Mouse (Mus musculus): Measurements from ENCODE around the gene Plekha1. TPM values are rescaled to one million over a fixed set of nuclear protein-coding genes. Genes with fewer than 3 reads are reported as not detected.
A peak's percentile ranks its signal among the peaks of the same experiment; 100 is the strongest.

The Plekha1 gene
- polyA plus RNA-seq, 1 experiment from 2014 or later, result 44.4 TPM

DNA sequence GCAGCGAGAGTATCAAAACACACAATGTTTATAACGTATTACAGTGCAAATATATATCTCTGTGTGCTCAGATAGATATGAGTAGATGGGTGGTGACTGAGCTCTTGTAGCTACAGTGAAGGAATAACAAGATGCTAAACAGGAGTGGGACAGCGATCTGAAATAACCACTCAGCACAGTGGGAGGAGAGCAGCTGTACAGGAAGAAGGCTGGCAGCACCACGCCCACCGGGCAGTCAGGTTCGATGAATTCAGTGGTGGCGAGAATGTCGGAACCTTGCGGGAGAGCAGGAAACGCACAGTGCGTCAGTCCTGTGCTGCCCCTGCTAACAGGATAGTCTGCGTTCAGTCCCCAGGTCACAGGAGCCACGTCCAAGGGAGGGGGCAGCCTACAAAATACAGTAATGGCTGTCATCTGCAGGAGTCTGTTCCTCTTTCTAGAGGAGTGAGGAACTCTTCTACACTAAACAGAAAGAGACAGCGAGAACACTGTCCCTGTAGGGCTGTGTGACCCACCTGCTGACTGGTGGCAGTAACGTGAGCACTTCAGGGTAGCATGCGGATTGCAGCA is 38.0 kb downstream of the Plekha1 start:
- H3K9me3 ChIP-seq, result no peaks in the 10 kb centered on the region
- H3K4me1 ChIP-seq, result no peaks in the 10 kb centered on the region
- peaks cover 53% of the 10 kb centered on the region for H3K36me3 ChIP-seq
- 82% methylated on average over 16 of the region's 16 CpGs for WGBS
- no peaks in the 10 kb centered on the region for H3K27me3 ChIP-seq (ENCODE audit: insufficient read depth, poor library complexity, severe bottlenecking)
- no peak overlapping the region for H3K27ac ChIP-seq
- no peak overlapping the region for H3K4me3 ChIP-seq
- no peak for DNase-seq (ENCODE audit: low spot score)

DNA sequence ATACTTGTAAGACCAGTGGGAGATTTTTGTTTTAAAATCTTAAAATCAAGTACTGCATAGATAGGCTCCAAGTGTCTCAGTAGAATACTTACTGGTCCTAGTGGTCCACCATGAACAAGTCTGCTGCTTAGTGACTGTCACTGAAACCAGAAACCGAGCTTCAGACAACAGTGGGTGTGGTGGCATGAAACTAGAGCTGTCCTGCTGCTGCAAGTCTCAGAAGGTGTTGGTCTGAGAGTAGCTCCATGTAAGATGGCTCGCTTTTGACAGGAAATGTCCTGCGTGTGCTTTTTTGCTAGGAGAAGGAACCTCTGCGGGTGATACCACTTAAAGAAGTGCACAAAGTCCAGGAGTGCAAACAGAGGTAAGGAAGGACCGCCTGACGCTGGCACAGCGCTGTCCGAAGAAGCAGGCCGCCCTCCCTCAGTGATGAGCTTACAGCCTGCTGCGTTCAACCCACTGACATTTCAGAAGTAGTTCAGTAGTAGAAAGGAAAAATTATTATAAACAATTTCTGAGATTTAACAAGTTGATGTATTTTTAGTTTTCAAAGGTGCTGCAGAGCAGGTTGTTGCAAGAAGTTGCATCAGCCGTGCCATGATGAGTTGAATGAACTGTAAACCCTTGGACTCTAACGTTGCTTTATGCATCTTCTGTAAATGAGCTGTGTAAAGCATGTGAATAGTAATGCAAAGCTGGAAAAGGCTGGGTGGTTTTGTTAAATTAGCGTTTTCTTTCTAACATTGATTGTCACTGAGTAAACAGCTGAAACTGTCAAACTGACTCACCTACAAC is 39.2 kb downstream of the Plekha1 start:
- H3K4me1 ChIP-seq, result no peaks in the 10 kb centered on the region
- H3K27me3 ChIP-seq (ENCODE audit: insufficient read depth, poor library complexity, severe bottlenecking), result no peaks in the 10 kb centered on the region
- 86% methylated on average over 13 of the region's 13 CpGs for WGBS
- no peak overlapping the region for H3K27ac ChIP-seq
- DNase-seq (ENCODE audit: low spot score), result no peak
- no peak overlapping the region for H3K4me3 ChIP-seq
- no peaks in the 10 kb centered on the region for H3K9me3 ChIP-seq
- H3K36me3 ChIP-seq, result peaks cover 52% of the 10 kb centered on the region

GRCm38 (mm10) chr7:130910841-130911240 is 45.3 kb downstream of the Plekha1 start:
- H3K4me3 ChIP-seq, result no peak overlapping the region
- no peaks in the 10 kb centered on the region for H3K9me3 ChIP-seq
- H3K36me3 ChIP-seq, result peaks cover 23% of the 10 kb centered on the region
- DNase-seq (ENCODE audit: low spot score), result no peak
- H3K27ac ChIP-seq, result no peak overlapping the region
- H3K4me1 ChIP-seq, result no peaks in the 10 kb centered on the region
- H3K27me3 ChIP-seq (ENCODE audit: insufficient read depth, poor library complexity, severe bottlenecking), result no peaks in the 10 kb centered on the region
- WGBS, result 91% methylated on average over 14 of the region's 14 CpGs

DNA sequence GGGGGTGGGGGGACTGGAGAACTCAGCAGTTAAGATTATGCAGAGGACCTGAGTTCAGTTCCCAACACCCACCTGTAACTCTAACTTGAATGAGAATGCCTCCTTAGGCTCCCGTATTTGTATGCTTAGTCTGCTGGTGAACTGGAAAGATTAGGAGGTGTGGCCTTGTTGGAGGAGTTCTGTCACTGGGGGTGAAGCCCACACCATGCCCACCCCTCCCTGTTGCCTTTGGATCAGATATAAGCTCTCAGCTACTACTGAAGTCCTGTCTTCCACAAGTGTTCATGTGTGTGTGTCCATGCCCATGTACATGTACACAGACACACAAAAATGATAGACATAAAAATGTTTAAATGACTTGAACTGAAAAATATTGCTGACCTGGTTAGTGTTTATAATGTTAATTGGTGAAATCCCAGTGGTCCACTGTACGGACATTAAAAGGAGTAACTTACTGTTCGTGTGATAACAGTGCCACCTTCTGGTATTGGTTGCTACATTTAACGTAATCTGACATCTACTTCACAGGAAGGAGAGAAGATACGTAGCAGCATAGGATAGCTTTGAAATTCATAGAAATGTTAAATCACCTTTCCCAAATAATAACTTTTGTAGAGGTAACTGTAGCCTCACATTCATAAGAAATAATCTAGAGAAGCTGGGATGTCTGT is 49.3 kb downstream of the Plekha1 start:
- no peak overlapping the region for H3K27ac ChIP-seq
- H3K9me3 ChIP-seq, result no peaks in the 10 kb centered on the region
- no peak for DNase-seq (ENCODE audit: low spot score)
- no peaks in the 10 kb centered on the region for H3K27me3 ChIP-seq (ENCODE audit: insufficient read depth, poor library complexity, severe bottlenecking)
- peaks cover 14% of the 10 kb centered on the region for H3K36me3 ChIP-seq
- H3K4me1 ChIP-seq, result no peaks in the 10 kb centered on the region
- WGBS, result 58% methylated on average over 5 of the region's 5 CpGs
- no peak overlapping the region for H3K4me3 ChIP-seq

DNA sequence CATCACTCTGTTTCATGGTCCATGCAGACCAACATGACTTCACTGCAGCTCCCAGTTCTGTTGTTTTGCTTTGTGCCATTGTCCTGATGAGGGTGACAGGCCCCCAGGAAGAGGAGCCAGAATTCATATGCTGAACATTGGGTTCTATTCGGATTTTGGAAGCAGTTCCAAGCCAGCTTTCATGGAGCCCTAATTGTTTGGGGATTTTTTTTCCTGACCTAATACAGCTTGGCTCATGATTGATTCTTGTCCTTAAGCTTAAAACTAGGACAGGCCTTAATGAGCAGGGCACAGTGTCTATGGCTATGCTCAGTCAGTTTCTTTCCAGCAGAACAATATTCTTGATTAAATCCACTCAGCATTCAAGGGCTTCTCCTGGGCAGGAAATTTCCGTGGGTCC is 52.7 kb downstream of the Plekha1 start:
- Histone ChIP-seq H3K9me3 (no peaks in the 10 kb centered on the region), H3K36me3 (peaks cover 6% of the 10 kb centered on the region; the same call in 1 of the 2 replicates), H3K27ac (no peak overlapping the region), H3K4me3 (no peak overlapping the region), H3K4me1 (no peaks in the 10 kb centered on the region), H3K27me3 (ENCODE audit: insufficient read depth, poor library complexity, severe bottlenecking) (no peaks in the 10 kb centered on the region)
- DNase-seq (ENCODE audit: low spot score), result no peak
- WGBS, result 60% methylated on average over 2 of the region's 2 CpGs

DNA sequence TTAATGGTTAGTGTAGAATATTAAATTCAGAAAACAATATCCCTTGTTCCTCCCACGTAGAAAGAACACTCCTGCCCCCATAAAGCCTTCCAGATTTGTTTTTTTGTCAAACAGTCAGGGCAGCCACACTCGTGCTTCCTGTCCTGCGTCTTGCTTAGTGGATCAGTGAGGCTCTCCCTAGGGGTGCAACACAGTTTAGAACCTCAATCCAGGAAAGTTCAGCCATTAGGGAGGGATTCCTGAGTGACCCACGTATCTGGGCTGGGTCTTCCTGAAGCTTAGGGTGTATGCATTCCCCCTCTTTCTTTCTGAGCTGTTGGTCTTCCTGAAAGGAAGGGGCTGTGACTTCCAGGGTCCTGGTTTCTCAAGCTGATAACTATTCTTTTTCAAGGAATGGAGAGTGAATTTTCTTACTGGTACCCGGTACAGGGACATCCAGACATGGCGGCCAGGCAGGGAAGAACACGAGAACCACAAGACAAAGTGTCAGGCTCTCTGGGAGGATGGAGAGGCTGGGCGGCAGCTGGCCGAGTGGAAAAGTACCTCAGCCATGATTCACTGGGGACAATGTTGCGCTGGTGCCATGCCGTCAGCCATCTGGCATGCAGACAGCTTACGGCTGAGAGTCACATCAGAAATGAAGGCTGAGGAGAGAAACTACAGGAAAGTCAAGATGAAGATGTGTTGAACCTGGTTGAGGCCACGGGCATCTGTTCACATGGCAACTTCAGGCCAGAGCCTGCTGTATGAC is 57.6 kb downstream of the Plekha1 start:
- Histone ChIP-seq H3K4me3 (no peak overlapping the region), H3K27ac (no peak overlapping the region), H3K9me3 (no peaks in the 10 kb centered on the region), H3K36me3 (no peaks in the 10 kb centered on the region), H3K27me3 (ENCODE audit: insufficient read depth, poor library complexity, severe bottlenecking) (no peaks in the 10 kb centered on the region), H3K4me1 (no peaks in the 10 kb centered on the region)
- DNase-seq (ENCODE audit: low spot score), result no peak
- WGBS, result 71% methylated on average over 13 of the region's 13 CpGs

DNA sequence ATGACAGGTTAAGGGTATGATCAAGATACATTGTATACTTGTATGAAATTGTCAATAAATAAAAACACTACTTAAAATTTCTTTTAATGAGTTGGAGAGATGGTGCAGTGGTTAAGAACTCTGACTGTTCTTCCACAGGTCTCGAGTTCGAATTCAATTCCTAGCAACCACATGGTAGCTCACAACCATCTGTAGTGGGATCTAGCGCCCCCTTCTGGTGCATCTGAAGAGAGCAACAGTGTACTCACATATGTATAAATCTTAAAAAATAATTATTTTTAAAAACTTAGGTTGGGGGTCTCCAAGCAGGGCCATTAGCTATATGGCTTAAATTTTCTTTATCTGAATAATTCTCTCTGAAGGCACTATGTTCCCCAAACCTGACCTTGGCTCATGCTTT is 64.8 kb downstream of the Plekha1 start:
- Histone ChIP-seq H3K27ac (no peak overlapping the region), H3K4me1 (peaks cover 5% of the 10 kb centered on the region), H3K27me3 (ENCODE audit: insufficient read depth, poor library complexity, severe bottlenecking) (peaks cover 33% of the 10 kb centered on the region), H3K36me3 (no peaks in the 10 kb centered on the region), H3K4me3 (no peak overlapping the region), H3K9me3 (no peaks in the 10 kb centered on the region)
- 52% methylated on average over 3 of the region's 3 CpGs for WGBS
- no peak for DNase-seq (ENCODE audit: low spot score)

DNA sequence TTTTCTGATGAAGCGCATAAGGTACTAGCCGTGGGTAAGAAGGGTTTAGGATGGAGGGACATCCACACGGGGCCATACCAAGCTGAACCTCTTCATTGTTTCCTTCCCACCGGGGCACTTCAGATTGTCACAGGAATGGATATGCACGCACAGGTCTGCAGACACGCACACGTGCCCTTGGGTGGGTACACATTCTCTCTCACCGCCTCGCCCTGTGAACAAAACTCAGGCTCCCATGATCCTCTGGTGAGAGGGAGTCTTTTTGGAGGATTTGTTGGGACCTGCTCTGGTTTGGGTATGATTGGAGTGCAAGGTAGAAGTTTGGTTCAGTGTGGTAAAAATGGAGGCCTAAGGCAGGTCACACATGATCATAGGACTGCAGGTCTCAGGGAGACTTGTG is 67.4 kb downstream of the Plekha1 start:
- no peak overlapping the region for H3K4me3 ChIP-seq
- no peaks in the 10 kb centered on the region for H3K36me3 ChIP-seq
- WGBS, result 88% methylated on average over 9 of the region's 9 CpGs
- no peak overlapping the region for H3K27ac ChIP-seq
- no peaks in the 10 kb centered on the region for H3K9me3 ChIP-seq
- H3K27me3 ChIP-seq (ENCODE audit: insufficient read depth, poor library complexity, severe bottlenecking), result peaks cover 58% of the 10 kb centered on the region
- H3K4me1 ChIP-seq, result peaks cover 26% of the 10 kb centered on the region
- peak; percentile 59 for DNase-seq (ENCODE audit: low spot score)

DNA sequence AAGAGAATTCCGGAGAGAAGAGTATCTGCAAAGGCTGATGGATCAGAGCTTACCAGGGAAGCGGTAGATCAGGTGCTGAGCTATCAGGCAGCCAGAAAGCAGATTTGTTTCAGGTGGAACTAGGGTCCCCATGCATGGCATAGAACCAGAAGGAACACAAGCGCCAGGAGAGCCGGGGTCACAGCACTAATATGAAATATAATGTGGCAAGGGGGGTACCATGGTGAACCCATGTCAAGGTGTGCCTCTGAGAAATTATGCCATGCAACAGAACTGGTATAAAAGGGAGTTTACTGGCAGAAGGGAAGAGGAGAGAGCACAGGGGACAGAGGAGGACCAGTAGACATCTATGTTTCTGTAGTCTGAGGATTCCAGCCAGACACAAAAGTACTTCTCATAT is 69.1 kb downstream of the Plekha1 start:
- Histone ChIP-seq H3K4me3 (no peak overlapping the region), H3K9me3 (no peaks in the 10 kb centered on the region), H3K27me3 (ENCODE audit: insufficient read depth, poor library complexity, severe bottlenecking) (peaks cover 74% of the 10 kb centered on the region), H3K36me3 (no peaks in the 10 kb centered on the region), H3K4me1 (peaks cover 26% of the 10 kb centered on the region), H3K27ac (no peak overlapping the region)
- 83% methylated on average over 4 of the region's 4 CpGs for WGBS
- DNase-seq (ENCODE audit: low spot score), result peak; percentile 58

DNA sequence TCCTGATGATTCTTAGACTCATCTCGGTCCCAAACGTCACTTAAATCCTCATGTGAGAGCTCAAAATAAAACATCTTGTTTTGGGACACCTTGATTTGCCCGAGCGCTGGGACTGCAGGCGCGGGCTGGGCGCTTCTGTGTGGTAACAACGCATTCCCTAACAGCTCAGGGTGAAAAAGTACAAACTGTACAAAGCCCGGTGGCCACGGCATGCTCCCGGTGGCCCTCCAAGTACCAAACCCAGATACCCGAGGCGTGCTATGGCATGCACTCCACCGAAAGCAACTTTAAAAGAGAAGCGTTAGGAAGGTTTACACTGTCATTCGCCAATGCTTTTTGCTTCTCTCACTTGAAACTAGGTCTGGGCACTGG is 69.9 kb downstream of the Plekha1 start:
- WGBS, result 10% methylated on average over 16 of the region's 16 CpGs
- Histone ChIP-seq H3K4me3 (peak overlapping the region; percentile 71), H3K27me3 (ENCODE audit: insufficient read depth, poor library complexity, severe bottlenecking) (peaks cover 80% of the 10 kb centered on the region), H3K4me1 (peaks cover 30% of the 10 kb centered on the region), H3K9me3 (no peaks in the 10 kb centered on the region), H3K36me3 (no peaks in the 10 kb centered on the region), H3K27ac (no peak overlapping the region)
- no peak for DNase-seq (ENCODE audit: low spot score)

DNA sequence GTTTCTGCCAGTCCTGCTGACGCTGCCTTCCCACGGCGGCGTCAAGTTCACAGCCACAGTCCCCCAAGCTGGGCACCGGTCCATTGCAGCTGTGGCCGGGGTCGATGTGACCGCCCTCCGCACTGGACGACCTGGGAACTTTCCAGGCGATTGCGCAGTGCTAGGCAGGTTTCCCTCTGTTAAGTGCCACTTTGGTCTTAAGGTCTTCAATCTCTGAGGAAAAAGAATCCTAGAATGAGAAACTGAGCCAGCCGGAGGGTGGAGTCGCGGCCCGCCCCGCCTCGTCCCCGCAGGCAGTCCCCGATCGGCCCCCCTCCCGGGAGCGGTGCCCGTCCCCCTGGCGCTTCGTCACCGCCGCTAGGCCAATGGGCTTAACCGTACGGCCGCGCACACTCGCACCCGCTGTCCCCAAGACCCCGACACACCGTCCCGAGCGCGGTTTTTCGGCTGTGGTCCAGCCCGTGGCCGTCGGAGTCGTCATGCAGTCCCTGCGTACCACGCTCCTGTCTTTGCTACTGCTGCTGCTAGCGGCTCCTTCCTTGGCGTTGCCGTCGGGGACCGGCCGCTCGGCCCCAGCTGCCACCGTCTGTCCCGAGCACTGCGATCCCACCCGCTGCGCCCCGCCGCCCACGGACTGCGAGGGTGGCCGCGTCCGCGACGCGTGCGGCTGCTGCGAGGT is 70.4 kb downstream of the Plekha1 start, which contains the start of gene Htra1:
TSS of gene Htra1 (plus strand) at position 319 of the 679 bp plus-strand sequence.
- no peaks in the 10 kb centered on the region for H3K9me3 ChIP-seq
- H3K27me3 ChIP-seq (ENCODE audit: insufficient read depth, poor library complexity, severe bottlenecking), result peaks cover 85% of the 10 kb centered on the region
- no peaks in the 10 kb centered on the region for H3K36me3 ChIP-seq
- under 1% methylated on average over 70 of the region's 70 CpGs for WGBS
- peaks cover 30% of the 10 kb centered on the region for H3K4me1 ChIP-seq
- H3K27ac ChIP-seq, result peak within 1 kb of the TSS; percentile 74
- peak within 1 kb of the TSS; percentile 71 for H3K4me3 ChIP-seq
- DNase-seq (ENCODE audit: low spot score), result peak; percentile 76

DNA sequence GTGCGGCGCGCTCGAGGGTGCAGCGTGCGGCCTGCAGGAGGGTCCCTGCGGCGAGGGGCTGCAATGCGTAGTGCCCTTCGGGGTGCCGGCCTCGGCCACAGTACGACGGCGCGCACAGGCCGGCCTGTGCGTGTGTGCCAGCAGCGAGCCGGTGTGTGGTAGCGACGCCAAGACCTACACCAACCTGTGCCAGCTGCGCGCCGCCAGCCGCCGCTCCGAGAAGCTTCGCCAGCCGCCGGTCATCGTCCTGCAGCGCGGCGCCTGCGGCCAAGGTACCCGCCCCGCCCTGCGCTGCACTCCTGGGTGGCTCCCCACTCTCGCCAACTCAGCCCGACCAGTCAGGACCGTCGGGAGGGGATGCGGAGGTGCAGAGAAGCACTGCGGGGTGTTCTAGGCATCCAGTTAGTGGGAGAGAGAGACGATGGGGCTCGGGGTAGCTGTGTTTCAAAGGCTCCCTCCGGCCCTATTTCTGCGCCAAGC is 71.0 kb downstream of the Plekha1 start:
- WGBS, result 2% methylated on average over 49 of the region's 49 CpGs
- Histone ChIP-seq H3K4me3 (peak overlapping the region; percentile 71), H3K4me1 (peaks cover 30% of the 10 kb centered on the region), H3K36me3 (no peaks in the 10 kb centered on the region), H3K9me3 (no peaks in the 10 kb centered on the region), H3K27ac (peak overlapping the region; percentile 74), H3K27me3 (ENCODE audit: insufficient read depth, poor library complexity, severe bottlenecking) (peaks cover 90% of the 10 kb centered on the region)
- DNase-seq (ENCODE audit: low spot score), result peak; percentile 69
